Mouse (Mus musculus) limb, embryonic 10.5 days (tissue): ENCODE data around the gene Mettl7a3. TPM values are rescaled to one million over a fixed set of nuclear protein-coding genes. Genes with fewer than 3 reads are reported as not detected.
A peak's percentile ranks its signal among the peaks of the same experiment; 100 is the strongest.
"Not testable (repeated sequence)": the region's sequence is repeated elsewhere in the genome, so short reads cannot be mapped to it uniquely, and the experiment has no call there.

ENCODE experiments used
- DNase-seq: peaks from one replicate; pipeline ENCODE4 v3.0.0-alpha.2; 2017; ENCODE audit warnings: low spot score
- H3K27ac ChIP-seq: fragments of 300-500 bp; sonication (generic); 2 replicates; pipeline ENCODE4 v1.5.1; 2016; ENCODE audit warnings: mild to moderate bottlenecking
- H3K27me3 ChIP-seq: fragments of 300-500 bp; sonication (generic); 2 replicates; pipeline ENCODE4 v1.6.1; 2016; ENCODE audit warnings: low read depth, mild to moderate bottlenecking; ENCODE audit not compliant: poor library complexity, severe bottlenecking
- H3K36me3 ChIP-seq: fragments of 300-500 bp; sonication (generic); 2 replicates; pipeline ENCODE4 v1.6.1; 2016; ENCODE audit warnings: mild to moderate bottlenecking, moderate library complexity
- H3K4me1 ChIP-seq: fragments of 300-500 bp; sonication (generic); 2 replicates; pipeline ENCODE4 v1.6.1; 2016
- H3K4me3 ChIP-seq: fragments of 300-500 bp; sonication (generic); 2 replicates; pipeline ENCODE4 v1.5.1; 2016; ENCODE audit warnings: mild to moderate bottlenecking, moderate library complexity
- H3K9me3 ChIP-seq: fragments of 300-500 bp; sonication (generic); replicated peaks from 2 replicates; pipeline ENCODE4 v1.6.1; 2016; ENCODE audit warnings: mild to moderate bottlenecking
- WGBS: fragments of 180-500 bp; shearing (Covaris S2); methylation state at CpG from one replicate; pipeline ENCODE4 v1.1.7; 2016; 5-methylcytosine and 5-hydroxymethylcytosine counted together
- polyA plus RNA-seq: library from polyadenylated mRNA; unstranded; fragments of >200 nt; fragmentation: Nextera tagmentation; extraction: Ambion mirVana; gene quantifications from 2 replicates; pipeline ENCODE4 v1.2.1, GENCODE M21; 2016

Gene Mettl7a3
- polyA plus RNA-seq, result not detected in 2 replicates

DNA sequence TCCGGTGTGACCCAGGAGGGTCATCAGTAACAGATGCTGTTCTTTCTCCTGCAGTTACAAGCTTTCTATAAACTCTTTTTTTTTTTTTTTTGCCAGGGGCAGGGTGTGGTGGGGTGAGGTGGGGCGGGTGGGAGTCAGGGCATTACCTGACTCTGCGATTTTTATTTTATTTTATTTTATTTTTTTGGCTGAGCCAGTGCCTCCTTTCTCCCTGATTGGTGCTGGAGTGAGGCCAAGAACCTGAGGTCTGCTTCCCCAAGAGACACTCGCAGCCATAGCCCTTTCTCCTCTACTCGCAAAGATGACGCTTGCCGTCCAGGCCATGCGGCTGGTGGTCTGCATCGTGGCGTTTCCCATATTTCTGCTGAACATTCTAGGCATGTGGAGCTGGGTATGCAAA is at the start of gene Mettl7a3:
TSS of gene Mettl7a3 (plus strand) at position 301 of the 400 bp plus-strand sequence.
- Histone ChIP-seq H3K36me3 (no peaks in the 10 kb centered on the region), H3K27ac (no peak within 1 kb of the TSS), H3K9me3 (no peaks in the 10 kb centered on the region), H3K27me3 (no peaks in the 10 kb centered on the region), H3K4me3 (no peak within 1 kb of the TSS), H3K4me1 (0 out of 2 replicates have a peak, but pooled peaks cover 3% of the 10 kb centered on the region)
- 86% methylated on average over 10 of the region's 10 CpGs for WGBS
- DNase-seq, result no peak

DNA sequence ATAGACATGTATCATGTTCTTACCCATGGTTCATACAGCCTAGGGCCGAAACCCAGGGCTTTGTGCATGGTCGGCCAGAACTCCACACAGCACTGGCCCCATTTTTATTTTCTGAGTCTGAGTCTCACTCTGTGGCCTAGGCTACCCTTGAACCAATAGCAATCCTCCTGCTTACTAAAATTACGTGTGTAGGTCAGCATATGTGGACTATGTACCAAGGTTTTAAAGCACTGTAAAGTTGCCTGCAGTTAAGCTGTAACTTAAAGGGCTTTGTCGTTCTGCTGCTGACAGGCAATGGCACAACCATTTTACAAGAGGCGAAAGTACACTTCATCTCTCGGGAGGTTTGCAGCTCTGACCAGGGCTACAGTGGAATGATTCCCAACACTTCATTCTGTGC is 45.7 kb upstream of the Mettl7a3 start:
- H3K9me3 ChIP-seq, result no peaks in the 10 kb centered on the region
- no peak overlapping the region for H3K27ac ChIP-seq
- H3K4me1 ChIP-seq, result no peaks in the 10 kb centered on the region
- no peaks in the 10 kb centered on the region for H3K36me3 ChIP-seq
- no peaks in the 10 kb centered on the region for H3K27me3 ChIP-seq
- no peak overlapping the region for H3K4me3 ChIP-seq
- WGBS, result 92% methylated on average over 6 of the region's 6 CpGs
- no peak for DNase-seq

DNA sequence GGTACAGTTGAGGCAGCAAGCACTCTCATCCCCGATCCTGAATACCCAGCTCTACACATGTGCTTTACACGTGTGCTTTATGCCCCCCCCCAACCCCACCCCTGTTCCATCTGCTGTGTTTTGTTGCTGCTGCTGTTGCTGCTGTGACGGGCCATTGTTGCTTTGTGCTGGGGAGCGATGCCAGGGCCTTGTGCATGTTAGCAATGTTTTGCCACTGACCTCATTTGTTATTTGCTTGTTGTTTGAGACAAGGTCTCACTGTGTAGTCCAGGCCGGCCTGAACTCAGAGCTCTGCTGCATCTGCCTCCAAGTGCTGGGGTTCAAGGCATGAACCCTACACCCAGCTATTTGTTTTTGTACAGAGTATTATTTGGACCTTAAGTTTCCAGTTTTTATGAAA is 43.9 kb upstream of the Mettl7a3 start:
- WGBS, result 91% methylated on average over 5 of the region's 5 CpGs
- no peaks in the 10 kb centered on the region for H3K36me3 ChIP-seq
- no peak overlapping the region for H3K27ac ChIP-seq
- no peaks in the 10 kb centered on the region for H3K27me3 ChIP-seq
- 0 out of 2 replicates have a peak, but pooled peaks cover 5% of the 10 kb centered on the region for H3K4me1 ChIP-seq
- H3K9me3 ChIP-seq, result no peaks in the 10 kb centered on the region
- no peak for DNase-seq
- H3K4me3 ChIP-seq, result no peak overlapping the region

DNA sequence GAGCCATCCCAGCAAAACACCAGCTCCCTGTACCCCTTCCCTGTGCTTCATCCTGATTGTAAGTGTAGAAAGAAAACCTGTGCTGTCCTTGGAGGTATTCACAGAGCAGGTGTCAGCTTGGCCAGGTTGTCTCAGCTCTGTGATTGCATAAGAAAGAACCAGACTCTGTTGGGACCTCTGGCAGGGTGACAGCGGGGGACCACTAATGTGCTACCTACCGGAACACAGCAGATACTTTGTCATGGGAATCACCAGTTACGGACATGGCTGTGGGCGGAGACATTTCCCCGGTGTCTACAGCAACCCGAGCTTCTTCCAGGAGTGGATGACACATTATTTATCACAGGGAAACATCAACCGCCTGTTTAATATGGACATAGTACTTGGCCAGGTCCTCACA is 42.4 kb upstream of the Mettl7a3 start:
- Histone ChIP-seq H3K4me1 (0 out of 2 replicates have a peak, but pooled peaks cover 5% of the 10 kb centered on the region), H3K36me3 (no peaks in the 10 kb centered on the region), H3K9me3 (no peaks in the 10 kb centered on the region), H3K4me3 (no peak overlapping the region), H3K27ac (no peak overlapping the region), H3K27me3 (no peaks in the 10 kb centered on the region)
- WGBS, result 72% methylated on average over 7 of the region's 7 CpGs
- DNase-seq, result no peak

DNA sequence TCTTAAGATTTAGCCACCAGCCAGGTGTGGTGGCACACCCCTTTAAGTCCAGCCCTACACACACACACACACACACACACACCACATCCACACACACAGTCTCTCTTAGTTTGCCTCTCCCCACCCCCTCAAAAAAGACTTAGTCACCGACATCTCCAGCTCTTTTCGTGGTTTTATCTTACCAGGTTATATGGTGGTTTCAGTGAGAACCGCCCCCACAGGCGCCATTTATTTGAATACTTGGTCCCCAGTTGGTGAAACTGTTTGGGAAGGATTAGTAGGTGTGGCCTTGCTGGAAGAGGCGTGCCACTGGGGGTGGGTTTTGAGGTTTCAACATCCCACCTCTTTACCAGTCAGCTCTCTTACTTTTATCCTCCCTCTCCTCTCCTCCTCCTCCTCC is 36.9 kb upstream of the Mettl7a3 start:
- H3K4me1 ChIP-seq, result 0 out of 2 replicates have a peak, but pooled peaks cover 5% of the 10 kb centered on the region
- no peak for DNase-seq
- WGBS, result 91% methylated on average over 5 of the region's 5 CpGs
- no peaks in the 10 kb centered on the region for H3K9me3 ChIP-seq
- H3K27me3 ChIP-seq, result no peaks in the 10 kb centered on the region
- no peaks in the 10 kb centered on the region for H3K36me3 ChIP-seq
- H3K4me3 ChIP-seq, result no peak overlapping the region
- H3K27ac ChIP-seq, result no peak overlapping the region

DNA sequence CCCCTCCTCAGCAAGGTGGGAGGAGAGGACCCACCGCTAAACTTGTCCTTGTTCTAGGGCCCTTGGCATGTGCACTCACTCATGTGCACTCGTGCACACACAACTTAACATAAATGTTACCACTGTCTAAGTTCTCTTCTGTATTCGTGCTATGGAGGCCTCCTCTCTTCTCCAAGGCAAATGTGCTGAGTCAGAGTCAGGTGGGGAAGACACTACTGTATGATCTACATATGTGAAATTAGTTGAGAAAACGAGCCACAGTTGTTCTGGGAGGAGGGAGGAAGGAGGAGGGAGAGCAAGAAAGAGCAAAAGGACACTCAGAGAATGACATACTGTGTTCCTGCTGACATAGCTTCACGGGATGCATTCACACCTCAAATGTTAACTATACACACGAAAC is 34.2 kb upstream of the Mettl7a3 start:
- H3K27me3 ChIP-seq, result no peaks in the 10 kb centered on the region
- H3K4me3 ChIP-seq, result no peak overlapping the region
- DNase-seq, result no peak
- H3K4me1 ChIP-seq, result peaks cover 14% of the 10 kb centered on the region
- H3K36me3 ChIP-seq, result no peaks in the 10 kb centered on the region
- no peaks in the 10 kb centered on the region for H3K9me3 ChIP-seq
- WGBS, result 78% methylated on average over 6 of the region's 6 CpGs
- no peak overlapping the region for H3K27ac ChIP-seq

DNA sequence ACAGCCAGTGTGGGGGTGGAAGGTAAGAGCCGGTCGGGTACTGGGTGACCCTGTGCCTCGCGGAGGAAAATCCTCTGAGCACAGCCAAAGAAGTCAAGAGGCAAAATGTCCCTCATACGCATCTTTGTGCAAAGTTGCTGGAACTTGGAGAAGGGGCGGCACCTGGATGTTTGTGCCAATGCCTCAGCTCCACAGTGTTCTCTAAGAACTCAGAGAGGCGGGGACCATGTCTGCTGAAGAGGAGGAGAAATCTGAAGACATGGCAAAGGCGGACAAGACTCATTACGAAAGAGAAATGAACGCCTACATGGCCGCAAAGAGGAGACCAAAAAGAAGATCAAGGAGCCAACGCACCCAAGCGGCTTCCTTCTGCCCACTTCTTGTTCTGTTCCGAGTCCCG is 33.2 kb upstream of the Mettl7a3 start:
- no peaks in the 10 kb centered on the region for H3K27me3 ChIP-seq
- 86% methylated on average over 15 of the region's 15 CpGs for WGBS
- no peak overlapping the region for H3K27ac ChIP-seq
- no peaks in the 10 kb centered on the region for H3K9me3 ChIP-seq
- H3K4me3 ChIP-seq, result no peak overlapping the region
- H3K4me1 ChIP-seq, result peaks cover 11% of the 10 kb centered on the region
- no peak for DNase-seq
- no peaks in the 10 kb centered on the region for H3K36me3 ChIP-seq

DNA sequence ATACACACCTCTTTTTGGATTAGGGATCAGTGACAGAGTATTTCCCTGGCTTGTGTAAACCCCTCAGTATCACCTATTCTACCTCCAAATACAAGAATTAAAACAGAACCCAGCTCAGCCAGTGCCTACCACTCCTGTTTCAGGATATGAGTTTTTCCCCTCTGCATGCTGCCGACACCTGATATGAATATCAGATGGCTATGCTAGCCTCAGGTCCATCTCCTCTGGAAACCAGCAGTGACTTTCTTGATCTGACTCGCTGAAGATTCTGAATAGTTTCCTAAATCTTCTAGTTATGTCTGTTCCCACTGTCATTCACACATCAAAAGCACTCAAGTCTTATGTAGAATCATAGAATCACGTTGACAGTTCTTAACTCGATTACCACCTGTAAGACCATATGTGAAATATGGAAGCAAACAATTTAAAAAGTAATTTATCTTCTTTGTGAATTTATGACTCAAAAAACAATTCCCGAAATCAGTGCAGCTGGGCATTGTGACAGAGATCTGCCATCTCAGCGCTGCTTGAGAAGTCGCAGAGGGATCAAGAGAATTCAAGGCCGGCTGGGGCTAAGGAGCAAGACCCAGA is 31.2 kb upstream of the Mettl7a3 start:
- H3K36me3 ChIP-seq, result no peaks in the 10 kb centered on the region
- 65% methylated on average over 8 of the region's 8 CpGs for WGBS
- H3K27ac ChIP-seq, result peak overlapping the region; percentile 83
- DNase-seq, result no peak
- H3K4me1 ChIP-seq, result peaks cover 11% of the 10 kb centered on the region
- H3K27me3 ChIP-seq, result no peaks in the 10 kb centered on the region
- no peaks in the 10 kb centered on the region for H3K9me3 ChIP-seq
- peak overlapping the region; percentile 60 for H3K4me3 ChIP-seq

DNA sequence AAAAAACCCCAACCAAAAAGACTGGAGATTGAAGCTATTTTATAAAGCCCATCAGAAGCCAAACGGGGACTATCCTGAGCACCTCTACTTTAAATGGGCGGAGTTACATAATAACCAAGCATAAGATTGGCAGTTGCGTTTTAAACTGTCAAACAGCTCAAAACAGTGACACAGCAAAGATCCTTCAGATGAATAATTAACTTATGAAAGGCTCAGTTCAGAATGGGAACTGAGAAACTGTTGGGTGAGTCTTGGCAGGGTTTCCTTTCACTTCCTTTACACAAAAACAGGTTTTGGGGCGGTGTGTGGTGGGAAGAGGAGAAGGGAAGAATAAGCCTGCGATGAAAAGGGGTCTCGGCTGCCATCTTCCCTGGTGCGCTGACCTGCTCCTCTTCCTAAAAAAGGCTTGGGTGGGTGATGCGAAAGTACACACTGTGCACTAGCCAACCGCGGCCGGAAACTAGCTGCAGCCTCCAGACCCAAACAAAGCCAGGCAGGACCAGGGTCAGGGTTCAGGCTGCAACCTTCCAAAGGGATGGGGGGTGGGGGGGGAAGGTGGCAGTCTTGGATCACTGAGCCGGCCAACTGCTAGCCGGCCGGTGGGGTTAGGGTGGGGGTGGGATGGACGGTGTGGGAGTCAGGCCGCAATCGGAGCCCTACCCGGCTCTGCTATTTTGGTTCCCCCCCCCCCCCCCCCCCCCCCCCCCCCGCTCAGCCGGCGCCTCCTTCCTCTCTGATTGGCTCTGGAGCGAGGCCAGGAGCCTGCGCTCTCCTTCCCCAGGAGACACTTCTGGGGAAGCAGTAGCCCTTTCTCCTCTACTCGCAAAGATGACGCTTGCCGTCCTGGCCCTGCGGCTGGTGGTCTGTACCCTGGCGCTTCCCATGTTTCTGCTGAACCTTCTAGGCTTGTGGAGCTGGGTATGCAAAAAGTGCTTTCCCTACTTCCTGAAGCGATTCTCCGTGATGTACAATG is 30.4 kb upstream of the Mettl7a3 start, which contains the start of gene Mettl7a1:
TSS of gene Mettl7a1 (plus strand) at position 122 of the 973 bp plus-strand sequence.
- WGBS, result 7% methylated on average over 21 of the region's 30 CpGs
- Histone ChIP-seq H3K36me3 (no peaks in the 10 kb centered on the region), H3K27ac (peak within 1 kb of the TSS; percentile 83), H3K4me3 (peak within 1 kb of the TSS; percentile 60), H3K27me3 (no peaks in the 10 kb centered on the region), H3K4me1 (peaks cover 11% of the 10 kb centered on the region), H3K9me3 (no peaks in the 10 kb centered on the region)
- DNase-seq, result peak; percentile 77

DNA sequence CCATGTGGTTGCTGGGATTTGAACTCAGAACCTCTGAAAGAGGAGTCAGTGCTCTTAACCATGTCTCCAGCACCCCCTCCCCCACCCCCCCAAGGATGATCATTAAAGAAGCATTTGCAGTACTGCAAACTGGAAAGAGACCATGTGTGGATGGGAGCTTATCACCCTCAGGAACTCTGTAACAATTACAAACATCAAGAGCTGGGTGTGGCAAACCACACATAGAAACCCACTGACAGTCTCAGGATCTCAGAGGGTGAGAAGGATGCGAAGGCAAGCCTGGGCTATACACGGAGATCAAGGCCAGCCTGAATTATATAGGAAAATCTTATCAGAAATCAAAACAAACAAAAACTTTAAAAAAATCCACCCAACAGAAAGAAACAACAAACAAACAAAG is 28.5 kb upstream of the Mettl7a3 start:
- WGBS, result 85% methylated on average over 2 of the region's 2 CpGs

DNA sequence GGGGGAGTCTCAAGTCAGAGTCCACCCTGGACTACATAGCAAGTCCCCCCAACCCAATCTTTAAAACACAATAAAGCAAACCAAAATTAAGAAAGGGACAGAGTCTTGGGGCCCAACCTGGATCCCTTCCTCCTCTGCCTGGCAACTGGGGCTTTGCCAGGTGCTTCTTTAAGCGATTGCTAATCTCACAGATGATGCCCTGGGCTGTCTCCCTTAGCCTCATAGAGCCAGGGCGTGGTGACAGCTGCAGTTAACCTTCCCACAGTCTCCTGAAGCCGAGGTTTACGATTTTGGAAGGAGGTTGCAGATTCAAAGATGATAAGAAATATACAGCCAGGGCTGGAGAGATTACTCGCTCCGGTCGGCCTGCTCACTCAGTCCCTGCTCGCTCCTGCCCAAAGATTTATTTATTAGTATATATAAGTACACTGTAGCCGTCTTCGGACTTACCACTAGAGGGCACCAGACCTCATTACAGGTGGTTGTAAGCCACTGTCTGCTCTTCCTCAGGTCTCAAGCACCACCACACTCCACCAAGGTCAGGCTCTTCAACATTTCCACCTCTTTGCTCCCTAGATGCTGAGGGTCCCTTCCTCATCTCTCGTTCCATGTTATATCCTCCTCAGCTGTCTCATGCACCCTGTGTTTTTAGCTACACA is 27.2 kb upstream of the Mettl7a3 start:
- H3K9me3 ChIP-seq, DNase-seq, H3K27ac ChIP-seq, H3K36me3 ChIP-seq, H3K27me3 ChIP-seq, H3K4me3 ChIP-seq: not testable (repeated sequence)
- WGBS, result 49% methylated on average over 11 of the region's 11 CpGs
- H3K4me1 ChIP-seq, result peaks cover 11% of the 10 kb centered on the region

More for the DNA sequence above, 28.5 kb upstream of the Mettl7a3 start:
- Histone ChIP-seq H3K27me3 (no peaks in the 10 kb centered on the region), H3K4me3 (no peak overlapping the region), H3K36me3 (no peaks in the 10 kb centered on the region), H3K27ac (no peak overlapping the region), H3K9me3 (no peaks in the 10 kb centered on the region), H3K4me1 (peaks cover 11% of the 10 kb centered on the region)
- DNase-seq, result no peak

DNA sequence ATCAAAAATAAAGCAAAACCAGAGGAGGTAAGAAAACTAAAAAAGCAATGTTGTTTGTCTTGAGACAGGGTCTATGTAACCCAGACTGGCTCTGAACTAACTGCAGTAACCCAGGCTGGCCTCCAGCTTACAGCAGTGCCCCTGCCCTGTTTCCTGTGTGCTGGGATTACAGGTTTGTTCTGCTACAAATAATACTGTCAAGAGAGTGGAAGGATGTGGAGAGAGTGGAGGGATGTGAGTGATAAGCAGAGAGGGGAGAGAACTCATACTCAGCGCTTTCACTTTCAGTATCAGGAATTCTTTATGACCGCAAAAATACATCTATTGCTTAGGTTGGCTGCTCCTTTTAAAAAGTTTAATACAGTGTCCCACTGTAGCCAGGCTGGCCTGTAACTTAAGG is 22.4 kb upstream of the Mettl7a3 start:
- no peaks in the 10 kb centered on the region for H3K9me3 ChIP-seq
- no peaks in the 10 kb centered on the region for H3K4me1 ChIP-seq
- DNase-seq, result no peak
- no peak overlapping the region for H3K4me3 ChIP-seq
- no peak overlapping the region for H3K27ac ChIP-seq
- no peaks in the 10 kb centered on the region for H3K27me3 ChIP-seq
- H3K36me3 ChIP-seq, result peaks cover 9% of the 10 kb centered on the region
- WGBS, result 91% methylated on average over 2 of the region's 2 CpGs
